In the genomic region with DNA sequence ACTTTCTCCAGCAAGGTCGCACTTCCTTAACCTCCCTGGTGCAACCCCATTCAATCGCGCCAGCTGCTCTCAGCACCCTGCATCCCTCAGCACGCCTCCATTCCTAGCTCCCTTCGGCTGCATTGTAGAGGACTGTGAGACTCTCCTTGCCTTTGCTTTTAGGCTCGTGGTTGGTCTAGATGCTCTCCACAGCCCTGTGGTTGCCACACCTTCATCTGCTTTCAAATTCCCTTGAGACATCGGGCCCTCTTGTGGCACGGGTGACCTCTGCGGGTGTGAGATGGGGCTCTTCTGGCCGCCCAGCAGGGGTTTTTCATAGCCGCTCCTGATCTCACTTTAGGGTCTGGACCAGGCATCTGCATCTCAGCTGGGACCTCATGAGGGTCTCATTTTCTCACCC, we compare ENCODE assay signal across 14 mouse cellular contexts.
"Had no signal": no experiment of that assay in that cellular context is flagged by ENCODE, and none has a peak within 500 bp of the region (broad histone marks: within the 10 kb centered on the region; RNA-seq: fewer than 3 reads in every experiment).

No protein-coding gene starts in this region.

- H3K9me3 ChIP-seq: liver, embryonic 13.5 days; stomach, embryonic 15.5 days had no signal

- H3K4me3 ChIP-seq: layer of hippocampus, adult 2 months; liver, embryonic 13.5 days; midbrain, embryonic 13.5 days; stomach, embryonic 15.5 days had no signal

- H3K27ac ChIP-seq: kidney, postnatal 0 days; layer of hippocampus, adult 2 months; liver, embryonic 13.5 days; macrophage; midbrain, embryonic 13.5 days; stomach, embryonic 15.5 days had no signal

- DNase-seq: kidney, adult 2 months; kidney, postnatal 25 days; layer of hippocampus, adult 9-11 months; liver, embryonic 13.5 days; lung, embryonic 14.5 days; right cerebral cortex, postnatal 14 days; right cerebral cortex, postnatal 4 days; thymus, postnatal 36 days had no signal

- H3K4me2 ChIP-seq: liver, embryonic 13.5 days; lung, embryonic 14.5 days; midbrain, embryonic 13.5 days; stomach, embryonic 15.5 days had no signal

- H3K36me3 ChIP-seq: liver, embryonic 13.5 days; midbrain, embryonic 13.5 days; stomach, embryonic 15.5 days had no signal

- ATAC-seq: lung, postnatal 0 days; midbrain, embryonic 13.5 days had no signal

- H3K9ac ChIP-seq: liver, embryonic 13.5 days; lung, embryonic 14.5 days; midbrain, embryonic 13.5 days; stomach, embryonic 15.5 days had no signal
